Mouse (Mus musculus) gastrocnemius, postnatal 36 days (tissue): ENCODE results near the gene Tnf. TPM values are rescaled to one million over a fixed set of nuclear protein-coding genes. Genes with fewer than 3 reads are reported as not detected.

Source experiments
- DNase-seq, 2 experiments: peaks; one replicate each; pipeline ENCODE4 v3.0.0; 2022
- intact Hi-C: fragments of 180-260 bp; cut with DNase I; formaldehyde crosslinking; loops from one replicate; pipeline ENCODE4 v1.15.1; 2025
- total RNA-seq, 2 experiments: library from RNA; stranded (reverse); gene quantifications; 2 replicates each; pipeline ENCODE4 v1.2.3; 2021

The Tnf gene
- total RNA-seq, 2 experiments from 2014 or later: 0.46 TPM; not detected in 1

DNA sequence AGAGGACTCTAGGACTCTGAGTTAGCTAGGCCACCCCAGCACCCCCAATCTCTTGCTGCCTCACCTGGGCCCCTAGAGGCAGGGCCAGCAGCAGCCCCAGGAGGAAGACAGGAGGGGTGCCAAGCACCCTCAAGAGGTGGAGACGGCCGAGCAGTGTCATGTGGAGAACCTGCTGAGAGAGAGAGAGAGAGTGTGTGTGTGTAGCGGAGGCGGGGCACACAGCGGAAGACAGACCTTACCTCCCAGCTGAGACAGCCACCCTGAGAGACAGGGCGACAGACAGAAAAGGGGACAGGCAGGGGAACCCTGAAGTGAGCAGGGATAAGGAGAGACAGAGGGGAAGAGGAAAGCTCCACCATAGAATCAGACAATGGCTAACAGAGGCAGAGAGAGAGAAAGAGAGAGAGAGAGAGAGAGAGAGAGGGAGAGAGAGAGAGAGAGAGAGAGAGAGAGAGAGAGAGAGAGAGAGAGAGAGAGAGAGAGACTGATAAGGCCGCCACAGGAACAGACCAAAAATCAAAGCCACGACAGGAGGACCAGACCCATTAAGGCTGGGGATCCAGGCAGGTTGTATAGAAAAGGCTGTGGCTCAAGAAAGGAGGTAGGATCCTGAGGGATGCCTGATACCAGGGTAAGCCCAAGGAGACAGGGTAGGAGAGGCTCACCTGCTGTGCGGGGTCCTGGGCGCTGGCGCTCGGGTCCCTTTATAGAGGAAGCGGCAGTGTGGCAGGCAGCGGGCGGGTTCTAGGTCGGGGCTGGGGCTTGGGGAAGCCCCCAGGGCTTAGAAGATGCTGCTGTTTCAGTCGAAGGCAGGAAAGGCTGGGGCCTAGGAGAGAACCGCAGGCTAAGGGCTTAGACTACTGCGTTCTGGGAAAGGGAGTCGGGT is 2.9 kb upstream of the Tnf start, which contains the start of gene Lta:
Lta (minus strand) TSS at position 858 of the 886 bp plus-strand sequence.
- intact Hi-C loops: no loop called here
- DNase-seq: no peak

DNA sequence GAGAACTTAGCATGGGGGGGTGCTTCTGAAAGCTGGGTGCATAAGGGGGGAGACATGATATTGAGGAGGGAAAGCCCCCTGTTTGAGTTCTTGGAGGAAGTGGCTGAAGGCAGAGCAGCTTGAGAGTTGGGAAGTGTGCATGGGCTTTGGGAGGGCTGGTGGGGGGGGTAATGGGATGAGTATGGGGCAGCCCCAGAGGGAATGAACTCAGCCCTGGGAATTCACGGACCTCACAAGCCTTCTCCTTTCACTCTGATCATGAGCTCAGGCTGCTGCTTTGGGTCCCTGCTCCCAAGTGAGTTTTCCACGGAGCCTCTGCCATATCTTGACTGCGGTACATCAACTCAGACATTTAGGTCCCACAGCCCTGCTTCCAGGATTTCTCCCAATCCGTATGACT is 635 bp upstream of the Tnf start:
- intact Hi-C loops: no loop called here
- DNase-seq: no peak

DNA sequence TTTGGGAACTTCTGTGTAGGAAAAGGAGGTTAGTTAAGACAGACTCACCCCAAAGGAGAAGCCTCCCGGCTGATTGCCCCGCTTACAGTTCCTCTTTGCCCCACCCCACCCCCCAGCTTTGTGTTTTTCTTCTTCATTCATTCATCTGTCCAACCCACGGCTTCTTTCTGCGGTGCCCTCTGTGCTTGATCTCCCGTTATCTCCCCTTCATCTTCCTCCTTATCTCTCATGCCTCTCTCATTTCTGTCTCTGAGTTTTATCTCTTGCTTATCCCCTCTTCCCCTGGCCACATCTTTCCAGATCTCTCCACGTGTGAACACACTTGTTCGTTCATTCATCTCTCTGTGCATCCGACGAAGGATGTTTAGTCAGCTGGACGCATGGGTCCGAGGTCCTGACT is 679 bp downstream of the Tnf start:
- DNase-seq: no peak
- intact Hi-C loops: no loop called here

GRCm38 (mm10) chr17:35200398-35200797 is 1.4 kb downstream of the Tnf start:
- intact Hi-C loops: no loop called here
- DNase-seq: no peak

GRCm38 (mm10) chr17:35198946-35199345 is 2.9 kb downstream of the Tnf start:
- DNase-seq: no peak
- intact Hi-C loops: no loop called here

DNA sequence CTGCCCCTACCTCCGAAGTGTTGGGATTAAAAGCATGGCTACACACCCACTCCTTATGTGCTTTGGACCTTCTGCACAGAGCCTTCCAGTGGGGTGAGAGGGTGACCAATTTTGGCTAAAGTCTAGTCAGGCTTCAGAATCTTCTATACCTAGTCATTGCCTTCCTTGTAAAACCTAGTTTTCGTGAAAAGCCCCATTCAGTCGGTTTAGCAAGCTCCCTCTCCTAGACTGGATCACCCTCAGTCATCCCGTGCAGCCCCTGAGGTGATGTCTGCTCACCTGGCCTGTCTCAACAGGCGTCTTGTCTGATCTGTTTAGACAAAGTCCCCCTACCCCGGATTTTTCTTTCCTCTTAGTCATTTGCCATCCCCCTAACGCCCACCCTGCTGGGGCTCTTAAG is 3.8 kb downstream of the Tnf start:
- intact Hi-C loops: no loop called here
- no peak for DNase-seq

DNA sequence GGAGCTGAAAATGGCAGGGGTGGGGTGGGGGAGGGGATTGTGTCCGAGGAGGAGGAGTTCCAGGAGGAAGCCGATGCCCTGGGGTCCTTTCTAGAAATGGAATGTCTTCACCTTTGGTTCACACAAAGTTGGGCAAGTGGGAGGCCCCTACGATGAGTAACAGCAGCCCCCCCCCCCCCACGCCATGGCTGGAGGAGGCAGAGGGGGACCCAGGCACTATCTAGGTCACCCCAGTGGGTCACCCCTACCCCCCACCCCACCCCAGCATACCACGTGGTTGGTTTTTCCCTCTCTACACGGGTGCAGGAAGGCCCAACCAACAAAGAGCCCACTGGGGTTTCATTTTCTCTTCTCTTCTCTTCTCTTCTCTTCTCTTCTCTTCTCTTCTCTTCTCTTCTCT is 4.7 kb downstream of the Tnf start:
- intact Hi-C loops: no loop called here
- DNase-seq: no peak

GRCm38 (mm10) chr17:35196321-35196641 is 5.5 kb downstream of the Tnf start:
- no peak for DNase-seq
- intact Hi-C loops: no loop called here

GRCm38 (mm10) chr17:35195631-35196320 is 6.0 kb downstream of the Tnf start:
- peak; percentile 73 to 74 for DNase-seq
- intact Hi-C loops: loop anchor here (2.0 kb wide), 1 partner anchor 17 kb away; no protein-coding TSS in a partner anchor

GRCm38 (mm10) chr17:35194844-35195630 is 6.8 kb downstream of the Tnf start:
- DNase-seq: no peak
- intact Hi-C loops: loop anchor here (2.0 kb wide), 1 partner anchor 16 kb away; no protein-coding TSS in a partner anchor

DNA sequence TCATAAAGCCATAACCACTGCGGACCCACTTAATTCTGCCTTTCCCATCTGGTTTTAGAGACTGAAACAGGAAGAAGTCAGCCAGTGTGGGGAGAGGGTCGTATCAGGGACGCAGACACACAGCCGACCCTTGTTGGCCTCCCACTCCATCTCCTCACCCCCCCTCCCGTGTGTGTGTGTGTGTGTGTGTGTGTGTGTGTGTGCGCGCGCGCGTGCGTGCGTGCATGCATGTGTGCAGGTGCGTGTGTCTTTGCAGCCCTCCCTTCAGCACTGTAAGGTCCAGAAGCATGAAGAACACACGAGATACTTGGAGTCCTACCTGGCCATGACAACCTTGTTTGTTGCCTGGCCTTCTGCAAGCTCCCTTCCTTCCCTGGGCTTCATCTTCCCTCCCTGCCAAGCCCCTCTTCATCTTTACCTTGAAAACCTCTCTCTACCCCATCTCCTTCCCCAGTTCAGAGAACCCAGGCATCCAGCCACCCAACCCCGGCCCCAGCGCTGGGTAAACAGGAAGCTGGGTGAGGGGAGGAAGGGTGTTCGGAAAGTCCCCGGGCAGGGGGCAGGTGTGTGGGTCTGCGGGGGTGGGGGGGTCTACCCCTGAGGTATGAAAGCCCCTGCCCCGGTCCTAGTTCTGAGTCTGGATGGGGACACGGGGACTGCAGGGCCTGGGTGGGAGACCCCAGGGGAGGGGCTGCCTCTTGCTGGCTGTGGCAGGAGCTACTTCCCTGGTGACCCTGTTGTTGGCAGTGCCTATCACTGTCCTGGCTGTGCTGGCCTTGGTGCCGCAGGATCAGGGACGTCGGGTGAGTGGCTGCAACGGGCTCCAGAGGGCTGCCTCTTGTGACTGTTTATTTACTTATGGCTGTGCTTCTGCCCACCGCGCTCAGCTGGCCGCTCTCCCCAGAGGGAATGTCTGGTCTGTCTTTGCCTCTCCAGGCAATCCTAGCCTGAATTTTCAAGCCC is 7.6 kb downstream of the Tnf start, which contains the start of gene Ltb:
Ltb (plus strand) TSS at position 559 of the 963 bp plus-strand sequence.
- intact Hi-C loops: loop anchor here (2.0 kb wide), 1 partner anchor 15 kb away; no protein-coding TSS in a partner anchor
- no peak for DNase-seq

GRCm38 (mm10) chr17:35192924-35193323 is 8.9 kb downstream of the Tnf start:
- no peak for DNase-seq
- intact Hi-C loops: no loop called here

DNA sequence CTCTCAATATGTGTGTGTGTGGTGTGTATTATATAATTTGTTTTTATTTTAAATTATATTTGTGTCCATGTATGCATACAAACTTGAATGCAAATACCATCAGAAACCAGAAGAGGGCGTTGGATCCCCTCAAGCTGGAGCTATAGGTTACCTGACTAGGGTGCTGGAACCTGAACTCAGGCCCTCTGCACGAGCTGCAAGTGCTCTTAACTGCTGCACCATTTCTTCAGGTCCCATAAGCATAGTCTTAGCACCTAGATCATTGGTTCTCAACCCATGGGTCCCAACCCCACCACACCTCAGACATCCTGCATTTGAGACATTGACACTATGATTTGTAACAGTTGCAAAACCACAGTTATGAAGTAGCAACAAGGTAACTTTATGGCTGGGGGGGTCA is 10.1 kb downstream of the Tnf start:
- DNase-seq: no peak
- intact Hi-C loops: no loop called here

- intact Hi-C loops: no loop called here
- DNase-seq: no peak
These were observed 11.7 kb downstream of the Tnf start for GRCm38 (mm10) chr17:35190096-35190495.

- no peak for DNase-seq
- intact Hi-C loops: no loop called here
These were observed 12.6 kb downstream of the Tnf start for GRCm38 (mm10) chr17:35189186-35189585.

DNA sequence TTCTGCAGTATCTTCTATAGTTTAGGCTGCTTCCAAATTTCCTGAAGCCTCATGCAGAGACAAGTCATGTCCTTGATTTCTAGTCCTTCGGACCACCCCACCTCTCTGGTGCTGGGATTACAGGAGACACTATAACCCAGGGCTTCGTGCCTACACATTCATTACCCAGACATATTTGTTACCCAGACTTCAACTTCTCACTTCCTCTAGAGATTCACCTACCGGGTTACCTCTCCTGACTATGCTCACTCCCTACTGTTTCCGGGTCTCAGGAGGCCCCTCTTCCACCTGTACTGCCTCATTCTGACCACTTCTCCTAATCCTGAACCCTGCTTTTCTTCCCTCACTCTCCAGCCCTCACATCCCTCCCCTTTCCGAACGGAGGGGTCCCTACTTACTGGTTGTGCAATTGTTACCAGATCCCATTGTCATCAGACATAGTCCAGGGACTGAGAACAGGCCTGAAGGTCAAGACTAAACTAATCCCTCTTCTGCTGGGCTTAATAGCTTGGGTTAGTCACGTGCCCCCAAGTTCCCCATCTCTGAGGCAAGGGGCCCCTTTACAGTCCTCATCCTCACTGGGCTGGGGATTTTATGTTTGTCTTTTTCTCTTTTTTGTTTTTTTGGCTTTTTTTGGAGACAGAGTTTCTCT is 13.7 kb downstream of the Tnf start, which contains the start of gene Lst1:
Lst1 (minus strand) TSS at position 481 of the 652 bp plus-strand sequence.
- intact Hi-C loops: no loop called here
- DNase-seq: no peak

- DNase-seq: no peak
- intact Hi-C loops: no loop called here
These were observed 14.5 kb downstream of the Tnf start for GRCm38 (mm10) chr17:35187345-35187744.

DNA sequence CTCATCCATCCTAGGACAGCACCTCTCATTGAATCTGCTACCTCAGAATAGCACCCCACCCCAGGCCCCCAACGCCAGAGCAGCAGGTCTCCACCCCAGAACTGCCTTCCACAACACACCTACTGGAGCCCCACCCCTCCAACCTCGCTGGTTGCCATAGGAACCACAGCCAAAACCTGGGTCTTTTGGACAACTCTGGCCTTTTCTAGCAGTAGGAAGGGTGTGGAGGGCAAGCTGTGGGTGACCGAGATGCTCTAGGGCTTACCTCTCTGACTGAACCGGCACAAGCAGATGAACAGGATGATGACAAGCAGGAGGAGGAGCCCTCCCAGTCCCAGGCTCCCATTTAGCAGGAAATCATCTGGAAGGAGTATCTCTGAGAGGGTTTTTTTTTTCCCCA is 15.1 kb downstream of the Tnf start:
- DNase-seq: no peak
- intact Hi-C loops: no loop called here
